Mouse (Mus musculus) mouse embryonic stem cell (cell line): ENCODE results near the gene Mindy1.

Experiments
- in situ Hi-C, 2 experiments: fragments of 300-500 bp; cut with MboI; formaldehyde crosslinking; loops; 1 replicate in 1 of 2; 3 replicates in 1 of 2; pipeline ENCODE4 v1.14.3; 2019 to 2020; ENCODE audit warnings: low sequenced_read_pairs in 2 of 2, low pct_unique_long_range_greater_than_20kb in 1 of 2, mixed read lengths in 1 of 2; ENCODE audit not compliant: unreplicated experiment in 1 of 2

The Mindy1 gene

GRCm38 (mm10) chr3:95286510-95286909 is 5.4 kb downstream of the Mindy1 start:
- in situ Hi-C loops = no loop called here

- in situ Hi-C loops = no loop called here
Observed at GRCm38 (mm10) chr3:95287541-95287940, 6.4 kb downstream of the Mindy1 start.

DNA sequence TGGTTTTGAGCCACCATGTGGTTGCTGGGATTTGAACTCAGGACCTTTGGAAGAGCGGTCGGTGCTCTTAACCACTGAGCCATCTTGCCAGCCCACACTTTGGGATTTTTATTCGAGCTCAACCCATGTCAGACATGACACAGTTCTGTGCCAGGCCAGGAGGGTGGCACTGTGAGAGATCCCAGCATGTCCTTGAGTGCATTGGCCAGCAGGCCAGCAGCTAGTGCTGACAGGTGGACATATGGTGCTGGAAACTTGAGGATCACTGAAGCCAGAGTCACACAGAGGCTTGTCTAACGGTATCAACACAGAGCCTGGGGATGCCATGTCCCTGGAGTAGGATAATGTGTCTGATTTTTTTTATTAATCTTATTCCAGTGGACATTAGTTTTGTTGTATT is 8.3 kb downstream of the Mindy1 start:
- in situ Hi-C loops = no loop called here

DNA sequence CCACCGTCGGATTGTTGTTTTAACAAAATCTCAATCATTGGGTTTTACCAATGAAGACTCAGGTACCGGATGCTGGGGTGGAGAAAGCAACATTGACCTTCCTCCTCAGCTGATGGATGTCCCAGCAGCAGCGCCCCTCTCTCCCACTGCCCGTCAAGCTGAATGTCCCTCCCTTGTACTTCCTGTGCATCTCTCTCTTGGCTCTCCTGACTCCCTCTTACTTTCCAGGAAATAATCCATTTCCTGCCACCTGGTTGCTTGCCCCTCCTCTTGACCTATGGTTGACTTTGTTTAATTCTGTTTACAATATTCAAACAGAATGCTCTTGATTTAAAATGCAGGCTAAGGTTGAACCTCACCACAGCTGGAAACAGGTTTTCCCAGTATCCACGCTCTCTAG is 9.0 kb downstream of the Mindy1 start:
- in situ Hi-C loops = no loop called here

DNA sequence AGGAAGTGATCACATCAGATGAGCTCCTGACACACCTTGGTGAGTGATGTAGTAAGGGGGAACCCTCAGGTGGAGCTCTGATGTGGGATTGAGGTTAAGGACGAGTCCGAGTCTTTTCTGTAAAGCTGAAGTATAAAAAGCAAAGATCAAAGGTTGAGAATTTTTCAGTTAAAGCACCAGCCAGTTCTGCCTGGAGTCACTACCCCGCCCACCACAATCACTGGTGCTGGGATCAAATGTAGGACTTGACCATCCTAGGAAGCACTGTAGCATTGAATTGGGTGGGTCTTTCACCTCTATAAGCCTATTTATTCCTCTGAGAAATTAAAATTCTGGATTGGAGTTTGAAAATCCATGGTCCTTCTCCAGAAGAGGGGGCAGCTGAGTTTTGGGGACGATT is 9.9 kb downstream of the Mindy1 start:
- in situ Hi-C loops = no loop called here

DNA sequence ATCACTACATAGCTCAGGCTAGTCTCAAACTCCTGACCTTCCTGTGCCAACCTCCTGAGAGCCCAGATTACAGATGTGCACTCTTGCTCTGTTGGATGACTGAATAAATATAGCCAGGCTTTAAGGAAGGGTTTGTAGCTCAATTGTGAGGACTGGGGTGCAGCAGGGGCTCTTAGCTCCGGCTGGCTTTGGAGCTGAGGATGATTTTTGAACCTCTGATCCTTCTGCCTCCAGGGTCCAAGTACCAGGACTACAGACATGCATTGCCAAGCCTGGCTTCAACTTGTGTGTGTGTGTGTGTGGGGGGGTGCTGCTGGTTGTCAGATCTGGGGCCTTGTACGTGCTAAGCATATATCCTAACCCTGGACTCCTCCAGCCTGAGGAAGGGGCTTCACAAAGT is 11.8 kb downstream of the Mindy1 start:
- in situ Hi-C loops = no loop called here

GRCm38 (mm10) chr3:95293537-95293936 is 12.4 kb downstream of the Mindy1 start:
- in situ Hi-C loops = no loop called here

DNA sequence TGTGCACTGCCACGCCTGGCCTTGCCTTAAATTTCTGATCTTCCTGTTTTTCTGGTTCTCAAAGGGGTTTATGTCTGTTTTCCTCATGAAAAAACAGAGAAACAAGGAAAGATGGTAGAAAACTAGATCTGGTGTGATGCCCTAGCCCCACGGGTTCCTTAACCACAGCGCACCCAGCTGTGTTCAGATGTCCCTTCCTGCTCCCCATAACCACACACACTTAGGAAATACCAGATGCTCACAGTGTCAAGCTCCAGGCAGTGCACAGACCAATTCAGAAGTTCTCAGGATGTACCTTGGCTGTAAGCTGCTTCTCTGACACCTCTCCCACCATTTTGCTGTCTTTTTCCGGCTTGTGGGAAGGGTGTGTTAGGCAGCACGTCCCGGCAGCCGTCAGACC is 13.2 kb downstream of the Mindy1 start:
- in situ Hi-C loops = no loop called here

DNA sequence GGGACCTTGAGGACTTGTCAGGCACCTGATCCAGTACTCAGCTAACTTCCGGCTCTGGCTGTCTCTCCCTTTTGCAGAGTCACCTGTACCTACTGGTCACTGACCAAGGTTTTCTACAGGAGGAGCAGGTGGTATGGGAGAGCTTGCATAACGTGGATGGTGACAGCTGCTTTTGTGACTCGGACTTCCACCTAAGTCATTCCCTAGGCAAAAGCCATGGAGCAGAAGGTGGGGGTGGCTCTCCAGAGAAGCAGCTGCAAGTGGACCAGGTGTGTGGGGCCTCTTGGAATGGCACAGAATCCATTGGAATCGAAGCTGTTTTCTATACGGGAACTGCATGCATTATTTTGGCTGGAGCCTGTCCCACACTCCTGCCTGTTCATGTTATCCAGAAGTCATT is 13.6 kb downstream of the Mindy1 start:
- in situ Hi-C loops = no loop called here

DNA sequence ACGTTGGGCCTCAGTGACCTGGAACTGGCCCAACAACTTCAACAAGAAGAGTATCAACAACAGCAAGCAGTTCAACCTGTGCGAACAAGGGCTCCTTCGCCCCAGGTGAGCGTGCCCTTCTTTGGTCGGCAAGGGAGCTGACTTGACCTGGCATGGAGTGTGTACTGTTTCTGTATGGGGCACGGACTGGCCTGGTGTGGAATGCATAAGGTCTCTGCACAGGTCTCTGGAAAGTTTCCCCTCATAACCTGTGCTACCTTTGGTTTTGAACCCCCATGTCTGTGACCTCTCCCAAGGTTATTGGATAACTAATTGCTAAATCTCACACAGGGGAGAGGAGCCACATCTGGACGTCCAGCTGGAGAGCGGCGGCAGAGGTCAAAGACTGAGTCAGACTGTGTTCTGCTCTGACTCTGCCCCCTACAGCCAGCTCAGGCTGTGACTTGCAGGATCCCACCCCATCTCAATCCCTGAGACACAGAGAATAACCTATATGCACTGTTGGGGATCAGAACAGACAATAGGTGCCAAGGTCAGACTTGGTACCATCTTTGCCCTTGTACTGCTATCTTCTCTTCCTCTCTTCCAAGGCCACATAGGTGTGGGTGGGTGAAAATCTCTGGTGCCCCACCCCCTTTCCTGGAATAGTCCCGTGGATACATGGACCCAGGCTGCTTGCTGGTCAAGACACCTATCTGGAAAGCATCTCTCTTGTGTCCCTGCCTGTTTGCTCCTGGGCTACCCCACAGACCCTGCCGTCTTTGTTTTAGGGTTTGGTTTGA is 14.4 kb downstream of the Mindy1 start:
- in situ Hi-C loops = no loop called here

GRCm38 (mm10) chr3:95296103-95296469 is 14.9 kb downstream of the Mindy1 start:
- in situ Hi-C loops = no loop called here

- in situ Hi-C loops = no loop called here
Observed at GRCm38 (mm10) chr3:95298018-95298417, 16.9 kb downstream of the Mindy1 start.

DNA sequence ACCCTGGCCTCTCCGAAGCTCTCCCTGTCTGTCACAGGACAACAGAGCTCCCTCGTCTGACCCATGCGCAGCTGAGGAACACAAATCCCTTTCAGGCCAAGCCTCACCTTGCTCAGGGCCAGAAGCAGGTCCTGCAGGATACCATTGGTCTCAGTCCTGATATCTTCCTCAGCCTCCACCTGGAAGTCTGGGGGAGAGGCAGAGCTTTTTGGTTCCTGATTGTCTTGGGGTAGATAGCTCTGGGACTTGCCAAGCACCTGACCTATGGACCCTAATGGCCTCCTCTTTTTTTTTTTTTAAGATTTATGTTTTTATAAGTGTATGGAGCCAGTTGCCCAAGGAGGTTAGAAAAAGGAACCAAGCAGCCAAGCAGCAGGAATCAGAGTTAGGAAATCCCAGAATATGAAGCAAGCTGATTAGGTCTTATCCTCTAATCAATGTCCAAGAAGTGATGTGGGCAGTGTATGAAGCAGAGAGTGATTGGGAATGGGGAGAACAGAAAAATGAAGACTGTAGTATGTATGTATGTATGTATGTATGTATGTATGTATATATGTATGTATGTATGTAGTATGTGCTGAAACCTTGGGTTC is 20.2 kb downstream of the Mindy1 start:
- in situ Hi-C loops = loop anchor here in 1 of 2 experiments (10.0 kb wide), 1 partner anchor 104 kb away; the partner anchor contains the start of gene 4930558C23Rik

- in situ Hi-C loops = loop anchor here in 1 of 2 experiments (10.0 kb wide), 1 partner anchor 99 kb away; the partner anchor contains the start of gene 4930558C23Rik
Observed at GRCm38 (mm10) chr3:95306244-95306643, 25.1 kb downstream of the Mindy1 start.

DNA sequence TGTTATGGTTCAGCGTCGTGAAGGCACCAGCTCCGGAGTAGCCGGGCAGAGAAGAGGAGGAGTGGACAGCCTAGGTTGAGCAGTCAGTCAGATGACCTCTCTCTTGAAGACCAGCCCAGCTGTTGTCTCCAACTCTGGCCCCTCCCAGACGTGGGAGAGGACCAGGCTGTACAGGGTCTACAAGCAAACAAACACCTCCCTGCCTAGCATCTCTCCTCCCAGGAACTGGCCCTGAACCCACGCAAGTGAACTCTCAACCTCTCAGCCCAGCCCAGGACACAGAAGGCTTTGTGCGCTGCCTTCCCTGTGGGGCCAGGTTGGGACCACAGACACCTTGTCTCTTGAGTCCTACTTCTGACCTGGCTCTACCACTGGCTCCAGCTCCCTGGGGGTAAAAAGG is 26.0 kb downstream of the Mindy1 start, which contains the start of gene Anxa9:
Gene Anxa9, minus strand, starts transcription at position 77 of the 400 bp plus-strand sequence.
- in situ Hi-C loops = loop anchor here in 1 of 2 experiments (10.0 kb wide), 1 partner anchor 98 kb away; the partner anchor contains the start of gene 4930558C23Rik

- in situ Hi-C loops = no loop called here
Observed at GRCm38 (mm10) chr3:95310496-95310895, 29.4 kb downstream of the Mindy1 start.

GRCm38 (mm10) chr3:95310968-95311882 is 30.1 kb downstream of the Mindy1 start:
- in situ Hi-C loops = no loop called here

DNA sequence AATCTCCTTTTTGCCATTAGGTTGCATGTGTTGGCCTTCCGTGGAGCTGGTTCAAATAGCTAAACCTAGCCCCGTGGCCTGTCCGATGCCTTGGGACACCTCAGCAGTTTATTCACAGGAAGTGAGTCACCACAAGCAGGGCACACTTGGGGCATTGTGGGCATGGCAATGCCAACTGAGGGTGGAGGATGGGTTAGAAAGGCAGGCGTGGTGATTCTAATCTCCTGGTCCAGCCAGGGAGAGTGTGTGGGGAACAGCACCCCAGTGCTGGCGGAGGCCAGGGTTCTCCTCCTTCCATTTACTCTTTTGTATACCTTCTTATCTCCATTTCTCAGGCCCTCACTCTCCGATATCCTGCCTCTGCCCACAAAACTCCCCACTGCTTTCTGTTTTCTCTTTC is 31.5 kb downstream of the Mindy1 start:
- in situ Hi-C loops = no loop called here

- in situ Hi-C loops = no loop called here
Observed at GRCm38 (mm10) chr3:95313476-95313875, 32.3 kb downstream of the Mindy1 start.
